Mouse (Mus musculus): ENCODE data around the gene Zfp982.

Zfp982 gene

GRCm38 (mm10) chr4:147558011-147558410 is 65.8 kb downstream of the Zfp982 start:
- in situ Hi-C loops (cut with MboI, MseI) = loop anchor here (25.0 kb wide), 1 partner anchor 746 kb away; no protein-coding TSS in a partner anchor

- in situ Hi-C loops (cut with MboI, MseI) = loop anchor here (25.0 kb wide), 1 partner anchor 747 kb away; no protein-coding TSS in a partner anchor
Measured at GRCm38 (mm10) chr4:147559096-147559495, 66.9 kb downstream of the Zfp982 start.
